Mouse (Mus musculus) kidney, postnatal 4 days (tissue): ENCODE results near the gene Sergef.

Source experiments
- DNase-seq, 2 experiments: peaks; one replicate each; pipeline ENCODE4 v3.0.0; 2021; ENCODE audit warnings: mixed read lengths in 2 of 2

Sergef gene

DNA sequence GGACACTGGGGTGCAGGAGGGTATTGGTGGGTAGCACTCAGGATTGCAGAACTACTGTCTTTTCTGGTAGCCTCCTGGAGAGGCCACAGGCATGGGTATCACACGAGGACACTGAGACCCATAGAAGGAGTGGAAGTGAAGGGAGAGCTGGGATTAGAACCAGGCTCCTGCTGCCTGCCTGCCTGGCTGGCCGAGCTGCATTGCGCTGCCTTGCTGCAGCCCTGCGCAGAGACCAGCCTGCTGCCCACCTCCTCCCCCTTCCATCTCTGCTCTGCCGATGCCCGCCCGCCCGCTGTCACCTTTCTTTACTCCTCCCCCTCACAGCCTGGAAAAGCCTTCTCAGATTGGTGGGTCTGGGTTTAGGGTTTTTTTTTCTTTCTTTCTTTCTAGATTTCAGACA lies 239.3 kb downstream of the Sergef start:
- DNase-seq: no peak

DNA sequence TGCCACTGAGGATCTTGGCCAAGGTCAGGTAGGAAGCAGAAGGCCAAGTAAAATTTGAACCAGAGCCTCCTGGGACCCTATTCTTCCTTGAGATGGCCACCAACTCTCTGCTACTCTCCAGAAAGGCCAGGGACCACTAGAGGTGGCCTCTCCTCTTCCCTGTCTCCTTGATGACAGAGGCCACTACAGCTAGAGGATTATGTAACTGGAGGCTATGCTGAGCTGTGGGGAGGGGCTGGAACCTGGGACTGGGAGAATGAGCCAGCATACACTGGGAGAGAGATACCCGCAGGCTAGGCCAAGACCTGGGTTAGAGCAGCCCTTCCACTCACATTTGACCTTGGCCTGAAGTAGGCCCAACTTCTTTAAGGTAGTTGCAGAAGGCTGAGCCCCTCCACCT lies 239.9 kb downstream of the Sergef start:
- no peak for DNase-seq

DNA sequence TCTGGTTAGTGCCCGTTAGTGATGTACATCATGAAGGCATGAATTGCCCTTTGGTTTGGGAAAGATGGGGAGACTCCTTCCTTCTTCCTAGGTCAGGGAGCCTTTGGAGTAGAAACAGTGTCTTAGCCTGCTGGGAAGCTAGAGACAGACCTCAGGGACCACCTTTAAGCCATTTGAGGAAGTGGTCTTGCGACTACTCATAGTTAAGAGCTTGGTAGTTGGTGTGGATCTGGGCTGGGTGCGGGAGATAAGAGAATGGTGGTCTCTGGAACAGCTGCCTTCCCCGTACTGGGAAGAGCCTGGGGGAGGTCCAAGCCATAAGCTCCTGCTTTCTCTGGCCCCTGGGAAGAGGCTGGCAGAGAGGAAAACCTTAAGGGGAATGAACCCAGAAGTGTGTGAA lies 241.0 kb downstream of the Sergef start:
- no peak for DNase-seq

DNA sequence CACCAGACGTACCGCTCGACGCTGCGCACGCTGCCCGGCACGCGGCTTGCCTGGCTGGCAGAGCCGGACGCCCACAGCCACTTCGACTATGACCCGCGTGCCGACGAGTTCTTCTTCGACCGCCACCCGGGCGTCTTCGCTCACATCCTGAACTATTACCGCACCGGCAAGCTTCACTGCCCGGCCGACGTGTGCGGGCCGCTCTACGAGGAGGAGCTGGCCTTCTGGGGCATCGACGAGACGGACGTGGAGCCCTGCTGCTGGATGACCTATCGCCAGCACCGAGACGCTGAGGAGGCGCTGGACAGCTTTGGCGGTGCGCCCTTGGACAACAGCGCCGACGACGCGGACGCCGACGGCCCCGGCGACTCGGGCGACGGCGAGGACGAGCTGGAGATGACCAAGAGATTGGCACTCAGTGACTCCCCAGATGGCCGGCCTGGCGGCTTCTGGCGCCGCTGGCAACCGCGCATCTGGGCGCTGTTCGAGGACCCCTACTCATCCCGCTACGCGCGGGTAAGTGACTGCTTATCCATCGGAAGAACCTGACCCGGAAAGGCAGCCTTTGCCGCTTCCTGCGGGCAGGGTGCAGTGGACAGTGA lies 241.8 kb downstream of the Sergef start:
- DNase-seq: peak in 1 of 2 experiments; percentile 11

DNA sequence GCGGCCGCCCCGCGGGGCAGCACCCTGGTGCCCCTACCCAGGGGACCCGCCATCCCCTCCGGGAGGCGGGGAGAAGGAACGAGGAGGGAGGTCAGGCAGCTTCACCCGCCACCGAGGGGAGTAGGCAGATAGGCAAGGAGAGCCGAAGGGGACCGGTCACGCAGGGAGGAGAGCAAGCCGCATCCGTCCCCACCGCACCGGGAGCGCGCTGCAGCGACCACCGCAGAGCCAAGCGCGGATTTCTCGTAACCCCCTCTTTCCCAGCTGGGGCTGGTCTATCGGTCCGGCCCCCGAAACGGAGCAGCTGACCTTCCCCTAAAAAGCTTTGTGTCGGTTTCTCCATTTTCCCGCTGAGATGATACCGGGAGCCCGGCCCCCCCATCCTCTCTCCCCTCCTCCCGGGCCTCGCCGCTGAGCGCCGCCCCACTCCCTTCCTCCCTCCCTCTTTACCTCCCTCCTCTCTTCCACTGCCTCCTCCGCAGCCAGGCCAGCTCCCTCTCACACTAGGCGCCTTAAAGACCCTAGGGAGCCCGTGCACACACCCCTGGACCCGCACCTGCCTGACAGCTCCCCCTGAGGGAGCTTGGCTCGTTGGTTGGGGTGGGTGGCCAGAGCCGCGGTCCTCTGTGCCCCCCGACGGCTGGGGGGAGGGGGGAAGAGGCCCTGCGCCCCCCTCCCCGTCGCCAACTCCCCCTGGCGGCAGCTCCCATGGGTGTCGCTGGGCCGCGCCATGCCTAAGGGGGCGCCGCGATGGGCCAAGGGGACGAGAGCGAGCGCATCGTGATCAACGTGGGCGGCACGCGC lies 242.5 kb downstream of the Sergef start:
- no peak for DNase-seq

DNA sequence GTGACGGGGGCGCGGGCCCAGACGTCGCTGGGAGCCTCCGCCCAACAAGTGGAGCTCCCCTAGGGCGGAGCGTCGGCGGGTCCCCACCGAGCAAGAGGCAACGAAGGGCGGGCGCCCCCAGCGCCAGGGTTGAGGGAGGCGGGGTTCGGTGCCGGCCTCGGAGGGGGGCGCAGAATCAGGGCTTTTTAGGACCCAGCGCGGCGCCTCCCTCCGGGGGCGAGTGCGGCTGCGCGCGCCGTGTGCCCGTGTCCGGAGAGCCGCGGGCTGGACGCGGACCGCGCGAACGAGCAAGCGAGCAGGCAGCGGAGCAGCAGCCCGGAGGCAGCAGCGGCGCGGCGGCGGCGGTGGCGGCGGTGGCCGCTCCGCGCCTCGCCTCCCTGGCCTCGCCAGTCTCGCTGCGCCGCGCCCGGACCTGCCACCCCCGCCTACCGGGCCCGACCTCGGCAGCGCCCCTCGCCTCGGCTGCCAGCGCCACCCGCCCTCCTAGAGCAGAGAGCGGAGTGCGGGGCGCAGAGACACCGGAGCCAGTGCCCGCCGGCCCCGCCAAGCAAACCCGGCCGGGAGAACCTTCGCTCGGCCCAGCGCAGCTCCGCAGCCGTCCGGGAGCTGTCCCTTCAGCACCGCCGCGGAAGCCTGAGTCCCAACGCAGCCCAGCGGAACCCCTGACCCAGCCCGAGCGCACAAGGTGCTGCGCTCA lies 243.2 kb downstream of the Sergef start, which contains the start of gene Kcnc1:
Gene Kcnc1, plus strand, starts transcription at position 267 of the 697 bp plus-strand sequence.
- peak; percentile 94 for DNase-seq

DNA sequence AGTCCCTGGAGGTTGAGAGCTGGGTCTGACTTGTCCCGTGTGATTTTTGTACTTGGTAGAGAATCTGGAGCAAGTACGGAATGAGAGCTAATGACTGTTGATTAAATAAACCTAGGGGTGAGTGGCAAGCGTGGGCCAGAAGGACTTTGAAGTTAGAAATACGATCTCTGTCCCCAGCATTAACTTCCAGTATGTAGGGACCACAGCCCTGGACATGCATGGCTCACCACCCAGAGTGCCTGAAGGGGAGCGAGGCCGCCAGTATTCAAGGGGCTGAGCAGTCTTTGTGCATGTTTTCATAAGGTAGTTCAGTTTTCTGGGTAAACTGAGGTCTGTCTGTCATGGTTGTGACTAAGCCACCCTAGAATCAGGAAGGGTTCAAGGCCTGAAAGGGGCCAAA lies 244.0 kb downstream of the Sergef start:
- no peak for DNase-seq

DNA sequence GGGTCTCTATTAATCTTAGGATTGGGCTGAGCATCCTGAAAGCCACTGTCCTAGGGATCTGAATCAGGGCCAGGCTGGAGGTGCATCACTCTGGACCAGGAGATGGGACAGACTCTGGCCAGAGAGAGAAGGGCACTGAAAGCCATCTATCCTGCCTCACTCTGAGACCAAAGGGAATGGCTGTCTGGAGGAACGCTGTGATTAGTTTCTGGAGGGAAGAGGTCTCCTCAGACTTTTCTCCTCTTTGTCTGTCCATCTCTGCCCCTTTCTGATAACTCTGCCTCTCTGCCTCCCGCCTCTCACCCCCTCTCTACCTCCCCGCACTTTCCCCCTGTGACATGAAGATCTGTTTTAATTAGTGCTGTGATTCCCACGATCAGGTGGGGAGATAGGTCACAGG lies 244.7 kb downstream of the Sergef start:
- no peak for DNase-seq

DNA sequence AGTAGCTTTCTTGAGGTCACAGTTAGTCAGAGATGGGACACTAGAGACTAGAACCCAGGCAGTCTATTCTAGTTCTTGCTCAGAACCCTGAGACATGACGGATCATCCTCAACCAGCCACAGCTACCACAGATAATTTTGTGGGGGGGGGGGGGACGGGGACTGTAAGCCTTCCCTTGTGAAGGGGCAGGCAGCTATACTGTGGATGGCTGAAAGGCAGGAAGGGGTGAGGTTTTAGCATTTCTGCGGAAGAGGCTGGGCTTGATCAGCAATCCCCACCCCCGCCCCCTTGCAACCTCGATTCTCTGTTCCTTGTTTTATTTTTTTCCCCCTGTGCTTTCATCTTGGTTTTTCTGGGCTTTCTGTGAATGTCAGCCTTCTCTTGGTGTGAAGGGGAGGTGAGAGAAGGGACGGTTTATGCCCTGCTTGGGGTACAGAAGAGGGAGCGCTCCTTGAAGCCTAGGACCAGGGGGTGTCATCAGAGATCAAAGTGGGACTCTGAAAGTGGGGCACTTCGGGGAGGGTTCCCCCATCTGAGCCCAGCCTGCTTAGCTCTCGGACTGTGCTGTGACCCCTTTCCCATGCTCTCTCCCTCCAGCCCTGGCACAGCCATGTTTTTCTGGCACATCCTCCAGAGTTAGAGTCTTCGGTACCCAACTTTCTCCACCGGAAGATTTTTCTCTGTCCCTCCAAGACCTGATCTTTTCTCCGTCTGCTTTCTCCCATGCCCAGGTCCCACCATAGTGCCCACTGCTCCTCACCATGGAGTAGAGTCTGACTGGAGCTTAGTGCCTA lies 245.7 kb downstream of the Sergef start:
- no peak for DNase-seq
